Mouse (Mus musculus) lung, adult 2 months (tissue): Measurements from ENCODE around the gene Gm20503.

ENCODE experiments used
- CTCF ChIP-seq: fragments of 200-500 bp; IDR thresholded peaks from 2 replicates; pipeline ENCODE4 v1.5.1; 2011; ENCODE audit warnings: mild to moderate bottlenecking, low read length, control low read depth; ENCODE audit not compliant: insufficient read depth
- POLR2A ChIP-seq: fragments of 200-500 bp; IDR thresholded peaks from 2 replicates; pipeline ENCODE4 v1.6.1; 2011; ENCODE audit warnings: low read depth, mild to moderate bottlenecking, control low read depth, low read length, borderline replicate concordance; ENCODE audit errors: extremely low read depth

DNA sequence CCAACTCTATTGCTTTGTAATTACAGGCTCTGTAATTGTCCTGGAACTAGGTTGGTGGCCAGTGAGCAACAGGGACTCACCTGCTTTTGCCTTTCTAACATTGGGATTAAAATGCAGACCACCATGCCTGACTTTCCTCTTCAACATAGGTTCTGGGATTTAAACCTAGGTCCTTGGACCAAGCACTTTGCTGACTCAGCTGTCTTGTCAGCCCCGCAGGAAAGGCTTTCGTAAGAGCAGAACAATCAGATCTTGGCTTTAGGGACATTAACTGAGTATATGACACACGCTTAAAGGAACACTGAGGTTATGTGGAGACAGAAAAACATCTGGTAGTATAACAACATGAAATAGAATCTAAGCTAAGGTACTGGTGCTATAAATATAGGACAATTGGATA, 54.9 kb downstream of the Gm20503 start:
- TF ChIP-seq POLR2A (no peak), CTCF (no peak)
